Mouse (Mus musculus) layer of hippocampus, adult 9-10 months (tissue): Measurements from ENCODE around the gene Acad10.

Source experiments
- DNase-seq: peaks from one replicate; pipeline ENCODE4 v3.0.0; 2022; ENCODE audit warnings: low spot score

The Acad10 gene

DNA sequence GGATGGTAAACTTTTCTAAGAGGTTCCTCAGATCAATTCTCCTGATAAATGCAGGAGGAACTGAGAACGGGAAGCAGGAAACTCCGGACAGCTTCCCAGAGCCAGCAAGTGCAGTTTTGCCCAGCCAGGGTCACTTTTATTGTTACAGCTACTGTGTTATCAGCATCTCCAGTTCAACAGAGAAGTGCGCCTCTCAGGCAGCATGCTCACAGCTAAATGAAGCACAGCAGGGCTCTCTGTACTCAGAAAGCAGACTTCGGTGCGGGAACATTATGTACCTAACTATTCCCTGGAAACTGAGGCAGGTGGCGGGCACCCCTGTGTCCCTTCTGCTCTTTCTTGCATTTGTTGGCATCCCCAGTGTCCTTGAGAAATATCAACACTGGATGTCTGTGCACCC lies 64.1 kb downstream of the Acad10 start:
- no peak for DNase-seq

DNA sequence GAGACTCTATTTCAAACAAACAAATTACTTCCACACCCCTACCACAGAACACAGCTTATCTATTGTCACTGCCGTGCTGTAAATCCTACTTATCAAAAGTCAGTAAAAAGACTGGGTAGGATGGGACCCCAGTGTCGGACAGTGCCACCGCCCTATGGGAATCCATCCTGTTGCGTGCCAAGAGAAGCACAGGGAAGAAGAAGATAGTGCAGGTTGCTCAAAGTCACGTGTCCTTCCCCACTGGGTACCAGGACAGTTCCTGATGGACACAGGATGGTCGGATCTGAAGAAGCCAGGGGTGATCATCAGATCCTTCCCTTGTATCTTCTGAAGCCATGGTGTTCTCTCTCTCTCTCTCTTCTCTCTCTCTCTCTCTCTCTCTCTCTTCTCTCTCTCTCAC lies 64.6 kb downstream of the Acad10 start:
- no peak for DNase-seq

DNA sequence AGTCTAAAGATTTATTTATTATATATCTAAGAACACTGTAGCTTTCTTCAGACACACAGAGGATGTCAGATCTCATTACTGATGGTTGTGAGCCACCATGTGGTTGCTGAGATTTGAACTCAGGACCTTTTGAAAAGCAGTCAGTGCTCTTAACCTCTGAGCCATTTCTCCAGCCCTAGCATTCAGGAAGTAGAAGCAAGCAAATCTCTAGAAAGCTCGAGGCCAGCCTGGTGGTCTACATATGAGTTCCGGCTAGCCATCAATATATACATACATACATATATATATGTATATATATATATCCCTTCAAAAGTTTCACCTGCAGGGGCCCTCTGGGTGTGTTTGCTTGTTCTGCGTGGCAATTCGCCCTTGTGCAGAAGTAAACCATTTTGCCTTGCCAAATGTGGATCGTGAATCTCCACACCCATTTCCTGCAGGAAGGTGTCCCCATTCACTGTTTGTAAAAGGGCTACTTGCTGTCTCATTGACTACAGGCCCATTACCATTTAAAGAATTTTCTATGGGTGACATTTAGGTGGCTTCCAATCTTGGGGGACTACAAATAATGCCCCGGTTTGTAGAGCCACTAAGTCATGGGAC lies 65.5 kb downstream of the Acad10 start:
- no peak for DNase-seq

DNA sequence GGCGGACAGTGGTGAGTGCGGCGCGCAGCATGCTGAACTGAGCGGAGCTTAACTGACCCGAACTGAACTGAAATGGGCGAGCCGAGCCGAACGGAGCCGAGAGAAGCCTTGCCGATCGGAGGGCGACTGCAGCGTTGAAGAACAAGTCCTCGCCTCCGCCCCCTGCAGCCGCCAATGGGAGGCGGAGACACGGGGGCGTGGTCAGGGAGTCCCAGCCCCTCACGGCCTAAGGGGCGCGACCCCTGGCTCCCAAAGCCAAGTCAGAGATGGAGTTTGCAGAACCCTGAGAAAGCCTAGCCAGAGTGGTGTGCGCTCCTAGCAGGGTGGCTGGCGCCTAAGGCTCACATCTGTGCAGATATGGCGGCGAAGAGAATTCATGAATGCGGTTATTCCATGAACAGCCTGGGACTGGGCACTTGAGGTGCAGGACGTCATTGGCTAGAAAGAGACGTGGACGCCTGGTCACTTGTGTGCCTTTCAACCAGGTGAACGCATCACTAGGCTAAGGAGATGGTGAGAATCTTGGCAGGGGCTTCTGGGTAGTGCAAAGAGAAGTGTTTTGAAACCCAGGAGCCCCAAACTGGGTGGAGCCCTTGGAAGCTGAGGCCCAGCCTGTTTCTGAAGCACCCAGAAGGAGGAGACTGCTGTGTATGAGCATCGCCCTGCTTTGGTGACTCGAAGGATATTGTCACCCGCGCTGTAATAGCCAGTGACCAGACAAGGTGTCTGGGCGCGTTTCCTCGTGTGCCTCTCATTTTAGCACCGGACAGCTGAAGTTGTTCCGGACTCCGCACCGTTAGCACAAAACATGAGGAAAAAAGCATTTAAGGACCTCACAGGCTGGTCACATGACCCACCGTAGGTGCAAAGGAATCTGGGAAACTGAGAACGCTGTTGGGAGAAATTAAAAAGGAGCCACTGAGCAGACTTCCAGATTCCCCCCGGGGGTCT lies 66.6 kb downstream of the Acad10 start, which contains the start of gene Aldh2:
TSS of gene Aldh2 (minus strand) at position 374 of the 951 bp plus-strand sequence.
- peak; percentile 42 for DNase-seq

DNA sequence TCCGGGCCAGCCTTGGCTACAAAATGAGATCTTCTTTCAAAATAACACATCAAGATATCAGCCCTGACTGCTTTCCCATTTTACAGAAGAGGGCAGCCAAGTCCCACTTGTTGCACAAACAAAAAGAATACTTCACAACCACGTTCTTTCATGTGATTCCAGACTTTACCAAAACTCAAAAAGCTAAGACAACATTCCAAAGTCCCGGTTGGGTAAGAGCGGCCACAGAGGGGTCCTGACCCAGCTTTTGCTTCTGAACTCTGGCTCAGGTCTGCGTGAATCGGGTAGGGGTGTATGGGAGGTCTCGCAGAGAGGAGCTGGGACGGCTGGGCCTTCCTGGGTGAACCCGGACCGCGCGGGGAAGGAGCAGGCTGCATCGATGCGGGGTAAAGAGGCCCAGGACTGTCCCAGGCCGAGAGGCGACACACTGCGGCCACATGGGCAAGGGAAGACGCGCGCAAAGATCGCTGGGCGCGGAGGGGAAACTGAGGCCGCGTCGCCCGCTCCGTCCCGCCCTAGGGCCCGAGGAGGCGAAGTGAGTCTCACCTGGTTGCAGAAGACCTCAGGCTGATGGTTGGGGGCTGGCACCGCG lies 67.4 kb downstream of the Acad10 start:
- no peak for DNase-seq

DNA sequence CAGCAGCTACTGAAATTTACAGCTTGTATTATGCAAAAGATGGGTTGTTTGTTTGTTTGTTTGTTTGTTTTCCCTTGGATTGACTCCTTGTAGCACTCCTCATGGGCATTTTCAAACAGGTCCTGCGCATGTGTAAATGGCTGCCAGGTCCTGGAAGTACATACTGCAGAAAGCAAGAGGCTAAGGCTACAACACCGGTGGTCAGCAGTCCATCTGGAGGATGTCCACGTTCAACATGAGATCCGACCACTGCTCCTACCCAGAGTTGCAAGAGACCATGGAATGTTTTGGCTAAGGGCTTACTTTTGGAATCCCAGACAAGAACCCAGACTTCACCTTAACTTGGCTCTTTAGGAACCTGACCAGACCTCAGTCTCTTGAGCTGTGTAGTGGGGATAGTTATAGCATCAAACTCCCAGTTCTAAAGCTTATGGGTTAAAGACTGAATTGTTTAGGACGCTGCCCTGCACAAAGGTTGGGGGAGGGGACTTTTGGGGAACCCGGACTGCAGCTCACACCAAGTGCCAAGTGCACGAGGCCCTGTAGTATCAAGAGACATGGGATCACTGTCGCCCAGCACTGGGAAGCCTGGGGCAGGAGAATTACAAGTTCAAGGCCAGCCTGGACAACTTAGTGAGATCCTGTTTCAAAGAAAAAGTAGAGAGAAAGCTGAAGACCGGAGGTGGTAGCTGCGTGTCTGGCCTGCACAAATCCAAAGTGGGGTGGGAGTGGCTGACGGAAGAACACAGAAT lies 68.1 kb downstream of the Acad10 start:
- DNase-seq, result no peak

DNA sequence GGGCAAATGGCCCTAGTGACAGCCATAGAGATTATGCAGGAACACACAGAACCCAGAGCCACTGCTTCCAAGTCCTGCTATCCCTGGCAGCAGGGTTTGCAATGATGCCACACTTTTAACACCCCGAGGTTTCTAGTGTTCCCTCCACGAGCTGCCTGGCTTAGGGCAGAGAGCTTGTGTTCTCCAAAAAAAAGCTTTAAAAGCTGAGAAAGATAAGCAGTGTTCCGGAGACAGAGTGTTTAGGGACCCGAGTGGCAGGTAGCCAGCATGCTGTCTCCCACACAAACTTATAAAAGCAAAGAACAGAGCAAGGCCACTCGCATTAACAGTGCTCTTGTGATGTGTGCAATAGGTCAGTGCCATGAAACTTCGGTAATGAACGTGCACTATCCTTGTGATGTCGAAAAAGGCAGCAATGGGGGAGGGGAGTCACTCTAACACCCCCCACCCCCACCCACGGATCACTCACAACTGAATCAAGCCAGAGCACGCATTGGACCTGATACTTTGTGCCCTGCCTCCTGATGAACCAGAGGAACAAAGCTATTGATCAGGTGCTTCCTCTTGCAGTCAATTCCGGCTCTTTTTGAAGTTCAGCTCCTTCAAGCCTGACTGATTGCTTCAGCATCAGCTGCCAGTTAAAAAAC lies 68.8 kb downstream of the Acad10 start:
- DNase-seq, result no peak

DNA sequence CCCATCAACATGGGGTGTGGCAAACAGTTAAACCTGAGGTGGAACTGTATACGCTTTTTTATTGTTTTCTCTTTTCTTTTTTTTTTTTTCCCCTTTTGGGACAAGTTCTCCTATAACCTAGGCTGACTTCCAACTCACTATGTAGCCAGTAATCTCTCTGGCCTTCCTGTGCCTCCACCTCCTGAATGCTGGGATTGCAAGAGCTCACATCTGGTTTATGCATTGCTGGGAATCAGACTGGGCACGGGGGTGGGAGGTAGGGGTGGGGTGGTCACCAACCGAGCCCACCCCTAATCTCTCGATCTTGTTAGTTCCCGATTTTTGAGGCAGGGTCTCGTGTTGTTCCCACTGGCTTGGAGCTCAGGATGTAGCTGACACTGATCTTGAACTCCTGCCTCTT lies 70.4 kb downstream of the Acad10 start:
- no peak for DNase-seq

DNA sequence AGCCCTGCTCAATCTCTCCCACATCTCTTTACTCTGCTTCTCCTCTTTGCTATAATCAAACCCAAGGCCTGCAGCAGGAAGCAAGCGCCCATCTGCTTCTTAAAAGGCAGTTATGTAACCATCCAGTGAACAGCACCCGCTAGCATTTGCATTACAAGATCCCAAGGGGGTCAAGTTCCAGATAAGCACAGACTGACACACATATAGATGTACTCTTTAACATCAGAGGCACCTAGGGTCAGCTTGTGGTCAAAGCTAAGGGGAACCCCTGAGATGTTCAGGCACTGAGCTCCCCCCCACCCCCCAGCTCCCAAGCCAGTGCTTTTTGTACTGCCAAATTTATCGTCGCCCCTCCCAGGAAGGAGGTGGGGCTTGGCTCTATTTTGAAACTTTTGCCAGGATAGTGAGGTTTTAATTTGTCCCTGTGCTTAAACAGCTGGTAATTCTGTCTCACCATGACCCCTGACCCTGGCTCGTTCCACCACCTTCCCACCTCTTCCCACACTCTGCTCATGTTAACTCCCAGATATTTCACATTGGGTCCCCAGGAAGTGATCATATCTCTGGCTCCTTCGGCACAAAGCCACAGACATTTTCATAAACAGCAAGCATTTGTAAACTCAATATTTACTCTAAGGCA lies 73.8 kb downstream of the Acad10 start:
- DNase-seq, result peak; percentile 59

DNA sequence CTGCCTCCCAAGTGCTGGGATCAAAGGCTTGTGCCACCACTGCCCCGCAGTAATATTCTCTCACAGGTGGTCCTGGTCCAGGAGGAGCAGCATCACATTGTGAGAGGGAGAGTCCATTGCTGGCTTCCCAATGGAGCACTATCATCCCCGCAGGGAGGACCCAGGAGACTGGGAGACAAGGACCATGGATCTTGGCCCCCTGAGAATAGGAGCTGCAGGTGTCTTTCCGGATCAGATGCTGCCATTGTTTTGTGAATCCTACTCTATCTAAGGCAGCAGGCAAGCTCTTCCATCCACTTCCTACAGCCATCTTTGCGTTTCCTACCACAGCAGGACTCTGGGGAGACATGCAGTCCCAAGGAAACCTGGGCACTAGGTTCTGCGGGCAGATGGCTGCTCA lies 74.6 kb downstream of the Acad10 start:
- no peak for DNase-seq

DNA sequence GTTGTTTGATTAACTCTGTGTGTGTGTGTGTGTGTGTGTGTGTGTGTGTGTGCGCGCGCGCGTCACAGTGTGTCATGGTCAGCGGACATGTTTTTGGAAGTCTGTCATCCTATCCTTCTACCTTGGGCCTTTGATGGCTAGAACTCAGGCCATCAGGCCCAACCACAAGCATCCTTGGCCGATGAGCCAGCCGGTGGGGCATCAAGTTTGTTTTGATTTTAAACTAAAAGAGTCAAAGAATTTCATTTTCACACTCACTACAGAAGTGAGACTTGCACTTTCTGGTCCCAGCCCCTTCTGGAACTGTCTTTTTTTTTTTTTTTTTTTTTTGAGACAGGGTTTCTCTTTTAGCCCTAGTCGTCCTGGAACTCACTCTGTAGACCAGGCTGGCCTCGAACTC lies 75.3 kb downstream of the Acad10 start:
- DNase-seq, result no peak

DNA sequence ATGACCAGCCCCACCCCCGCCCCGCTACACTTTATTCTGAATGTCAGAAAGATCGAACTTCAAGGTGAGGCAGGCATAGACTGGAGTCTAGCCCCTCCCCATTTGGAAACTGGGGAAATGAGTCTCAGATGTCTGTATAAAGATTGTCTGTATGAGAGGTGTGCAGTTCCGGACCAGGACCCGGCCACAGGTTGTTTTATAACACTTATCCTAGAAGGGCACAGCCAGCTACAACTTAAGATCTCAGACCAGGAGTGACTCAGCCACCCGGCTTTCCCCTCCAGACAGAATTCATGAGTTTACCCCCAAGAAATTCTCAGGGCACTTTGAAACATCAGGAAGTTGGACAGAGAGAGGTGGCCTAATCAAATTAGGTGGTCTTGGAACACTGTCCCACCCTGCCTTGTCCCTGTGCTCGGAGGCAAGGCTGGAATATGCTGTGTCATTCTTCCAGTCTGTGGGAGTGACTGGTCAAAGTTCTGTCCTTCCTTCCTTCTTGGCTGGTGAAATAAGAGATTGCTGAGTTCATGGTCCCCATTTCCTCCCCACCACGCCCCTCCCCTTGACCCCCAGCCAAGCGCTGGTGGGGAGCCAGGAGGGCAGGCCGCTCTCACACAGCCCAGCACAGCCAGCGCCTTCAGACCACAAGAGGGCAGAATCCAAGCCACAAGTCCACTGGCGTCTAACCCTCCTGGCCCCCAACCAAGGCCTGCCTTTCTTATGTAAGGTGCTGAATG lies 76.4 kb downstream of the Acad10 start:
- peak; percentile 31 for DNase-seq

DNA sequence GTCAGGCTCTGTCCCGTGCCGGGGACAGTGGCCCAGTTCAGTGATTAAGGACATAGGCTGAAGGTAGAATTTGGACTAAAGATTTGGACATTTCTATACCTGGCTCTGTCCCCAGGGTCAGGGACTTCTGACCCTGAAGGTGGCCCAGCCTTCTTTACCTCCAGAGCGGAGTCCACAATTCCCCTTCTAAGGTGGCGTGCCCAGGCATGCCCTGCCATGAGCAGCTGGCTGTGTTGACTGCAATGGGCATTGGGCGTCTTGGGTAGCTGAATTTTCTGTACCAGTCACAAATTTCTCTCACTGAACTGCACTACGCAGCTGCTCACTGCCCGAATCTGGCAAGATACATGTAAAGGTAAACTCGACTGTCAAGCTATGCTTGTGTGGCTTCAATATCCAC lies 78.4 kb downstream of the Acad10 start:
- DNase-seq, result no peak

DNA sequence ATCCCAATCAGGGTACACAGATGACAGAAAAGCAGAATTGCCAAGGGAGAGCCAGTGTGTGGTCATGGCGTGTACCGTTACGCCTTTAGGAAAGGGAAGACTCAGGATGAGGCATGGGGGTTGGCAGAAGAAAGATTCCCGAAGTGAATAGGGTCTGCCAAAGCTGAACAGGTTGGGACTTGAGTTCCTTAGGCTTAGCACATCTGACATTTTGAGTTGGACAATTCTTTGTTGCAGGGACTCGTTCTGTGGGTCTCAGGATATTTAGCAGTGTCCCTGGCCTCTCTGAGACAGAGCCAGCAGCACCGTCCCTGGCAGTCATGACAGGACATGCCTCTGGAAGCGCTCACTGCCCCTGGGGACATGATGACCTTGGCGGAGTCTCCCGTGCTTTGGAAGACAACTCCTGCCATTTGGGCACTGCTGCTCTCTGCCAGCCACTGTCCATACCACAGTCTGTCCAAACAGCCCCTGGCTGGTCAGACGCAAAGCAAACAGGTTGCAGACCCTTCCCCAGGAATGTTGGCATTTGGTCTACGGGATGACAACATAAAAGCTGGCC lies 83.3 kb downstream of the Acad10 start:
- DNase-seq, result no peak

DNA sequence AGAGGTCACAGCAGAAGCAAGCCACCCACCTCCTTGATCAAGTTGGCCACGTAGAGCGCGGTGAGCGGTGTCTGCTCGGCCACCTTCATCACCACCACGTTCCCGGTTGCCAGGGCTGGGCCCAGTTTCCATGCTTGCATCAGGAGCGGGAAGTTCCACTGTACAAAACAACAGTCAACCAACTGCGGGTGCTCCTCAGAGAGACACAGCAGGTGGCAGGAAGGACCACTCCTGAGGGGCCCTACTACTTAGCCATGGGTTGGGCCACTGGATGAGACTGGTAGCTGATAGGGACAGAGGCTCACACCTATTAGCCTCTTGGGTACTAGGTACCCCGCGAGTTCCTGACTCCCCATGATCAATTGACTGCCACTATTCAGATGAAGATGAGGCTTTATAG lies 84.4 kb downstream of the Acad10 start:
- no peak for DNase-seq

DNA sequence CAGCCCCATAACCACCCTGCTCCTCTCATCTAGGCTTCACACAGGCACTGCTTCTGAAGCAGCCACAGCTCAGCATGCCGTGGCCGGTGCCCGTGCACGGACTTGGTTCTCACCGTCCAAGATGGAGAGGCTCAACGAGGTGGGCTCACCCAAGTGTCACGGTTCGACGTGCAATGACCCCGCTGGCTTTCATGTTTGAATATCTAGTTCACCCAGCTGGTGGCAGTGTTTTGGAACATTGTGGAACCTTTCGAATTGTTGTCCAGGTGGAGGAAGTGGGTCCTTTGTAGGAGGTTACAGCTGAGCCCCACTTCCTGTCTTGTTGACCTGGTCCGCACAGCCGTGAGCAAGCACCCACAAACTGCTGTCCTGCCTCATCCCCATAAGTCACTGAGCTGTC lies 86.2 kb downstream of the Acad10 start:
- DNase-seq, result no peak
